Mouse (Mus musculus): ENCODE measurements around the gene Pros1. TPM values are rescaled to one million over a fixed set of nuclear protein-coding genes. Genes with fewer than 3 reads are reported as not detected.

The Pros1 gene
- total RNA-seq (2021): 48.8 and 57.5 TPM in 2 replicates
- long read RNA-seq, transcript Pros1-201 (15 exons, 3,303 nt): major isoform, 121 of 132 reads
- long read RNA-seq, partial matches to known transcripts: 4 of 132 reads
- long read RNA-seq, other reads (novel, unspliced or antisense): 7 of 132 reads

DNA sequence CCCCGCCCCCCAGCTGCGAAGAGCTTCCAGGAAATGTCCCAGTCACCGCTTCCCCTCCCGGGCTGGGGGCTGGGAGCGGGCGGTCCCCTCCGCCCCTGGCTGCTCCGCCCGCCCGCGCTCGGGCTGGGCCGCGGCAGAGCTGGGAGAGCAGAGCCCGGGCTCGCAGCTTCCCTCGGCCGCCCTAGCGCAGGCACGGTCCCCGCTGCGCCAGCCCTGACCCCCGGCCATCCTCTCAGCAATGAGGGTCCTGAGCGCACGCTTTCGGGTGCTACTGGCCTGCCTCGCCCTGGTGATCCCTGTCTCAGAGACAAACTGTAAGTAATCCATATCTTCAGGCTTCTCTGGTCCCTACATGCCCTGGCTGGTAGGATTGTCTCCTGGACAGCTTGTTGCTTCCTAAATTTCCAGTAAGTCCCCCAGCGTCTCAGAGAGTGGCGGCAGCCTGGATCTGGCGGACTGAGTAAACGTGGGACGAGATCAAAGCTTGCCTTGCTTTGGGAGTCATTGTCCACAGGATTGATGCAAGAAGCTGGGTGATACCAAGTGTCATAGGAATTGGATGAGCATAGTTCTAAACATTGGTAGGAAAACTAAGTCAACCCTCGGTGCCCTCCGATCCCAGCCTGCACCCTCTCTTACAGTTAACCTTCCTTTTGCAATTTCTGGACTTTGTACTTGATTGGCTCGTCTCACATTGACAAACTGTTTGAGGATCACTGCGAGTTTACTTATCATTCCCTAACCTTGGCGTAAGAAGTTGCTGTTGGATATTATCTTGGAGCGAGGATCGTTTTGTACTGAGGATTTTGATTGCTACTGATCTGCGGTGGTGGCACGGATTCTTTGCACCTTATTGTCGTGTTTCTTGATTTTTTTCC is at the start of gene Pros1:
Pros1 (plus strand) TSS at position 117 of the 878 bp plus-strand sequence.
- DNase-seq: peak; percentile 76

GRCm38 (mm10) chr16:62804621-62805020 is 49.5 kb upstream of the Pros1 start:
- DNase-seq: no peak

DNA sequence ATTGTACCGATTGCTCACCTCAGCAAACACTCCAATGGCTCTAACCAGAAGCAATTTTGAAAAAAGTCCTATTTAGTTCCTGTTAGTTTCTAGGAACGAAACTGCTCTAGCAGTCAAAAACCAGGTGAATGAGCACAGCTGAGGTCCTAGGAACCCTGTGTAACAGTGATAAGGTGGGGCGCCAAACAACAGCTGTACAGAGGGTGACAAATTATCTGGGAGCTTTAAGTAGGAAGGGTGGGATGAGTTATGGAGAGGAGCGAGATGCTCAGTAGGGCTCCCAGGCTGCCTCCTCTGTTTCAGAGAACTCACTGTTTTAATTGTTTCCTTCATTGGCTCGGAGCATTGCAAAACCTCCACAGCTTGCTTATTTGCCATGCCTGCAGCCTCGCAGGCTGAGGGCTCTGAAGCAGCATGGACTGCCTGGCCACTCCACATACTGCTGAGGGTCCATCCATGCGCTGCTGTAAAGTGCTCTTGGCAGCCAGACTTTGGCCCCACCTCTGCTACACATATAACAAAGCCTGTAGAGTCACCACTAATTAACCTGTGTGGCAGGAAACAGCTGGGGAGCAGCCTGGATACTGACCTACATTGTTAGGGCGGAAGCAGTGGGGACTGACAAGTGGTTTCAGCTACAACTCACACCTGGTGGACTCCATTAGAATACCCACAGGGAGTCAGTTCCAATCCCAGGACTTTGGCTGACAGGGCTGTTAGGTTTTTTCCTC is 46.7 kb upstream of the Pros1 start:
- DNase-seq: no peak

DNA sequence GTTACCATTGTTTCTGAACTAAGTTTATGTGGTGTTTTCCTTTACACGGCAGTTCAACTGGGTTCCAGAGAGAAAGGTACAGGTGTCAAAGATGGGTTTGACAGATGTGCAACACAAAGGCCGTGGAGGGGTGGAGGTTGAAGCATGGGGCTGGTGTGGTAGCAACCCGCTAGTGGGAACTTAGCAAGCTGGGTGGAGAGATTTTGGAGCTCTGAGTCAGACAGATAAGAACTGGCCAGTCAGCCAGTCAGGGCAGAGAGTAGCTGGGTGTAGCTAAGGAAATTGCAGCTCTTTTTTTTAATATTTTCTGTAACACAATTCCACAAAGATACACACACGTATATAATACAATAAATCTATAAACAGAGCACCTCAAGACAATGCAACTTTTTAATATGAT is 43.3 kb upstream of the Pros1 start:
- DNase-seq: no peak

GRCm38 (mm10) chr16:62813790-62814189 is 40.3 kb upstream of the Pros1 start:
- no peak for DNase-seq

DNA sequence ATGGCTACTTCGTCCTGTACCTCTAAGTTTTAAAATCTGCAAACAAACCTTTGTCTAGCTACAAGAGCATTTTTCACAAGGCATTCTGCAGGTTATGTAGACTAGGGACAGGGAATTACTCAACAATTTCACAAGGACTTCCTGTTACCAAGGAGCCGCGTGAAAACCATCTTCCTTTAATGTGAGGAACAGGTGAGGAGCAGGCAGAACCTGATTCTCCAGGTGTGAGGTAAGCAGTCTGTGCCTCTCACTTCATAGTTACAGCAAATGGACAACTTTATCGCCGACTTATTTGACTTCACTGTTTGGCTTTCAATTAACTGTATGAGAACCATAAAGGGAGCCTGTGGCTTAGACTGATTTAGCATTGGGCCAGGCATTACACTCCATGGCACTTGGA is 39.6 kb upstream of the Pros1 start, which contains the start of gene Stx19:
Stx19 (plus strand) TSS at position 186 of the 400 bp plus-strand sequence.
- DNase-seq: no peak

DNA sequence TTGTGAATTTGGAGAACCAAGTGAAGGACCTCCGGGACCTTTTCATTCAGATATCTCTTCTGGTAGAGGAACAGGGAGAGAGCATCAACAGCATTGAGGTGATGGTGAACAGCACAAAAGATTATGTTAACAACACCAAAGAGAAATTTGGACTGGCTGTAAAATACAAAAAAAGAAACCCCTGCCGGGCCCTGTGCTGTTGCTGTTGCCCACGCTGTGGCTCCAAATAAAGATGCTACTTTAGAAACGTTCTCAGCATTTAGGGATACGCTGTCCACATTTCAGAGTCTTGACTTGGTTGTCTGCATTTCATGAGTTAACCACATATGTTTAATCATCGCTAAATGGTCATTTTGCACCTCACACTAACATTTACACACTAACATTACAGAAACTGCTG is 31.6 kb upstream of the Pros1 start:
- DNase-seq: no peak

DNA sequence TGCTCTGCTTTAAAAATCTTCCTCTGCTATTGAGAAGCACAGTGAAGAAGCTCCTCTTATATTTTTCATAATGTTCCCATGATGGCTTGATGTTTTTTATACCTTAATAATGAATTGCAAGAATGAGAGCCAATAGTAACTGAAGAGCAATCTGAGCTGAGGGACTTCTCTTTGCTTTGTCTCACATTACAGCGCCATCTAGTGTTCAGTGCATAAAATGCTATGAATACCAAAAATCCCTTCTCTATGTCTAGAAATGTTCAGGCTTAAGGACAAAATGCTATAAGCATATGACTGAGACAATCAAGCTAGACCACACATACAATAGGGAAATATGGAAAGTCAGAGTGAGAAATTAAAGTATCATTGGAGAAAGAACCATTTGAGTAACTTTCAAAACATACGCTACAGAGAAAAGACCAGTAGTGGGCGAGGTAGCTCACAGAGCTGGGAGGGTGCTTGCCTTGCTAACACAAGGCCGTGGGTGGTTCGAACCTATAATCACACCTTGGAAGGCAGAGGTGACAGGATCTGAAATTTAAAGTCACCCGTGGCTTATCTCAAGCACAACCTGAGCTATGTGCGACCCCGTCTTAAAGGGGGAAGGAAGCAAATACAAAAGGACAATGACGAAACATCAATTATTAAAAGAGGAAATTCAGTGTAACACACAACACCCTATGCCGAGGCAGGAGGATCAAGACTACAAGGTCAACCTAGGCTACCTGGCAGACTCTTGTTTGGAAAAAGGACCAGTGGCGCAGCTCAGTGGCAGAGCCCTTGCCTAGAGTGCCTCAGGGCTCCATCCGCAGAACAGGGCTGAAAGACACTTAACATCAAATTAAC is 27.7 kb upstream of the Pros1 start:
- no peak for DNase-seq

DNA sequence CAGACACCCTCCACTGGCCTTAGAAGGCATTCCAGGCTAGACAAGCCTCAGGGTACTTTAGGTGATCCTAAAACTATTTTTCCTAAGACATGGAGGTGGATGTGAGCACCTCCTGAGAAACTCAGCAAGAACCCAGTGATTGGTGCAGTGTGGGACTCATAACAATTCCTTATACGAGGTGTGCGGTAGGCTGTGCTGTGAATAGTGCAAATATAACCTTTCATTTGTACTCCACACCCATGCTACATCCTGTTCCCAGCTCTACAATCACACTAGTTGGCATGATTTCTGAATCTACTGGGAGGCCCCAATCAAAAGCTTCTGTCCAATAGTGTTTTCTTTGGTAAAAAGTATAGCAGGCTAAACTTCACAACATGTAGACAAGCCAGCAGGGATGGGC is 22.1 kb upstream of the Pros1 start:
- DNase-seq: no peak

DNA sequence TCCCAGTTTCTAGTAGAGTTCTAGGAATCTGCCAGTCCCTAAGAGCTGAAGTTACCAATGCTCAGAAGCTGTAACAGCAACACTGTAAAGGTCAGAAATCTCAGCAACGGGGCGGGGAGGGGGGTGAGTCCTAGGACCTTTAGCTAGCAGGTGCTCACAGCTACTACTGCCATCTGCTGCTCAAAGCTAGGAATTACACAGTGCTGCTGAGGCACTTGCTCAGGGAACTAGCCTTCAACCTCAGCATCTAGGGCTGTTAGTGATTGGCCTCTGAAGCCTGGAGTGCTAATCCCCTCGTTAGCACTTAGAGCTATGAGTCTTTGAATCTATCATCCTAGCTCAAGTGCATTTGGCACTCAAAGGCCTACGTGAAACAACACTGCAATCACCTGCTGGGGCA is 21.6 kb upstream of the Pros1 start:
- peak; percentile 34 for DNase-seq

- DNase-seq: no peak
These were observed 19.9 kb upstream of the Pros1 start for GRCm38 (mm10) chr16:62834016-62834735.

GRCm38 (mm10) chr16:62845341-62845740 is 8.8 kb upstream of the Pros1 start:
- no peak for DNase-seq

GRCm38 (mm10) chr16:62846498-62847312 is 7.4 kb upstream of the Pros1 start, which contains the start of gene Arl13b:
Gene Arl13b, minus strand, starts transcription at chr16:62847040.
- DNase-seq: peak; percentile 87

GRCm38 (mm10) chr16:62852464-62853252 is 1.4 kb upstream of the Pros1 start:
- DNase-seq: no peak

DNA sequence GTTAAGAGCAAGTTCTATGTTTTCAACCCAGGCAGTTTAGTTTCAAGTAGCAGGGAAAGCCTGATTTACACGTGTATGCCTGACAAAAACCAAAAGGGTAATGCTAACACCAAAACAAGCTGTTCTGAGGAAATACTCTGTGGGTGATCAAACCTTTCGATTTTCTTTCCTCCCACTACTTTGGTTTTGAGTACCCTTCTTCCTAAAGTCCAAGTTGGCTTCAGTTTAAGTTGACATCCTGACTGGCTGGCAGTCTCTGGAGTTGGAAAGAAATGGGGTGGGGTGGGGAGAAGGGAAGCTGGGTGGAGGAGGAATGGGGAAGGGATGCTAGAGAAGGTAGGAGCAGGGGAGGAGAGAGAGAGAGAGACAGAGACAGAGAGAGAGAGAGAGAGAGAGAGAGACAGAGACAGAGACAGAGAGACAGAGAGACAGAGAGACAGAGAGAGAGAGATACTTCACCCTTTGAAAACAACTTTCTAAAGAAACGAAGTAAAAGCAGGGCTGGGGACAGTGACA is 438 bp upstream of the Pros1 start:
- no peak for DNase-seq

- DNase-seq: no peak
These were observed 1.3 kb downstream of the Pros1 start for GRCm38 (mm10) chr16:62855385-62855784.

- DNase-seq: no peak
These were observed 2.2 kb downstream of the Pros1 start for GRCm38 (mm10) chr16:62856273-62856672.

DNA sequence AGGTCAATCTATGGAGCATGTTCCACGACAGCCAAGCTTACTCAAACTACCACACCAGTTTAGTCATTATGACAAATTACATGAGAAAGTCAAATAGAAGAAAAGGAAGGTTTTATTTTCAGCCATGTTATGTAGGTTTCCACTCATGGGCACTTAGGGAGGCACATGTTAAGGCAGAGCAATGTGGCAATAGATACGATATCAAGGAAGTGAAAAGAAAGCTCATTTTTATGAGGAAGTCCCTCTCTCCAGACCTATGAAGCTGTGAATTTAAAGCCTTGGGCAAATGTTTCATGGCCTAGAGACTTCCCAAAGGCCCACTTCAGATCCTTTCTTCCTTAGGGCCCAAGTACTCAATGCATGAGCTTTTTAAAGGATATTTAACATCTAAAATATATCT is 3.4 kb downstream of the Pros1 start:
- no peak for DNase-seq

DNA sequence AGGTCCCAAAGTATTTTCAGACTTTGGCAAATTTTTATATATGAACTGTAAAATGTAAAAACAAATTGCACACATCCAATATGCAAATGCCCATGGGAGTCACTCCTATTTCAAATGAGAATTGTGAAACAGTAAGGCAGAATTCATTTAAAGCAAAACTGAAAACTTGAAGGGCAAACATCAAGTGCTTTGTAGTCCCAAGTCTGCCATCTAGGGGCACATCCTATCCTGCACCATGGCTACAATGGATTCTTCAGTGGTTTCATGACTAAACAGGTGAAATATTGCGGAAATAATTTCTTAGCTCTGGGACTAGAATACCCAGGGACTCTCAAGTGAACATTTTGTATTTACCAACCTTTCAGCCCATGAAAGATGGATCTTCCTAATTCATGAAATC is 3.9 kb downstream of the Pros1 start:
- DNase-seq: no peak
